Mouse (Mus musculus): ENCODE data around the gene Pfkm.

The Pfkm gene

DNA sequence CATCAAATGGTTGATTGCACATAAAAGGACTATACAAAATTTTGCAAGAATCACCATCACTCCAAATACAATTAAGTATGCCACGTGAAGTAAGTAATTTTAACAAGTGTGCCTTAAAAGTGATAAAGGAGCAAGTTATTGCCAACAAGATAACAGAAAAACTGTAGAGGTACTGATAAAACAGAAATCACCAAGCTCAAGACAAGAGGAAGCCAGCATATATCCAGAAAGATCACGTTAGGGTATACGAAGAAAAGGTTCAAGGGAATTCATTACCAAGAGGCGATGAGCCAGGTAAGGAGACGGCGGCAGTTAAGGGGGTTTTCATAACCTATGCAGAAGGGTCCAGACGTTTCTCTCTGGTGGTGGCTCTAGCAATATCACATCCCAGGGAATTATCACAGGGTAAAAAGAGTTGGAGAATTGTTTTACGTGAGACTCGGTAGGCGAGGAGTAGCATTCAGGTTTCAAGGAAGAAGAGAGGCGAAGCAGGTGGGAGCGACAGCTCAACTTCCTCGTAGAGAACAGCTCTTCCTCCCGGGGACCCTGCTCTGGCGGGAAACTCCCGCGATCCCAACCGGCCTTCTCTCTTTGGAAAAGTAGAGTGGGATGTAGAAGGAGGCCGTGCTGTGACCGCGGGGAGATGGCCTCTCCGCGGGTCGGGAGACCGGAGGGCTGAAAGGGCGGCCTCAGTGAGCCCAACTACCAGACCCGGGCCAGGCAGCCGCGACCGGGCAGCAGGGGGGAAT, at the start of gene Pfkm:
TSS of gene Pfkm (plus strand) at position 218 of the 749 bp plus-strand sequence.
- no peak for DNase-seq (ENCODE audit: low spot score)

DNA sequence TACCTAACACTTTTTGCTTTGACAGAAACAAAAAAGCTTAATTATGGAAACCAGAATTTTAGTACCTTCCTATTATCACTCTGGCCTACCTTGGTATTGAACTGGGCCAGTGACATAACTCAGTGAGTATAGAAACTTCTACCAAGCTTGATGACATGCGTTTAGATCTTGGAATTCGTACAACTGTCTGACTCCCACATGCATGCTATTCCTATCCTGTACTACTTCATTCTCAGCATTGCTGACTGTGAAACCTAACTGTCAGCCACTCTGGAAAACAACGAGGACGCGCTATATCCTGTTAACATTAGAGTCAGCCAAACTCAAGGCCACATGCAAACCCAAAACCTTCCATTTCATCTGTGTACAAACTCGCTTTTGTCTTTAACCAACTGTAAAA, 48.4 kb upstream of the Pfkm start:
- no peak for DNase-seq (ENCODE audit: low spot score)

DNA sequence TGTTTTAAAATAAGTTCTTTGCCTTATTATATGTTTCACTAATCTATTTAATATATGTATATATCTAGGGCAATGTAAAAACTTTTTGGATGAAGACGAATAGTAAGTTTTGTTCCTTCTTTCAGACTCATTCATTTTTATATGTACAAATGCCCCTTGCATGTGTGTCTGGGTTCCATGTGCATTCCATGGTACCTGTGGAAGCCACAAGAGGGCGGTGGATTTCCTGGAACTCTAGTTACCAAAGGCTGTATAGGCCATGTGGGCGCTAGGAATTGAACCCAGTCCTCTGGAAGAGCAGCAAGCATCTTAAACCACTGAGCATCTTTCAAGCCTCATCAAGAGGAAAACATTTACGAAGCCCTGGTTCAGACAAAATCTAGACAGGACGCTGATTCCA, 48.0 kb upstream of the Pfkm start:
- DNase-seq (ENCODE audit: low spot score) = no peak

DNA sequence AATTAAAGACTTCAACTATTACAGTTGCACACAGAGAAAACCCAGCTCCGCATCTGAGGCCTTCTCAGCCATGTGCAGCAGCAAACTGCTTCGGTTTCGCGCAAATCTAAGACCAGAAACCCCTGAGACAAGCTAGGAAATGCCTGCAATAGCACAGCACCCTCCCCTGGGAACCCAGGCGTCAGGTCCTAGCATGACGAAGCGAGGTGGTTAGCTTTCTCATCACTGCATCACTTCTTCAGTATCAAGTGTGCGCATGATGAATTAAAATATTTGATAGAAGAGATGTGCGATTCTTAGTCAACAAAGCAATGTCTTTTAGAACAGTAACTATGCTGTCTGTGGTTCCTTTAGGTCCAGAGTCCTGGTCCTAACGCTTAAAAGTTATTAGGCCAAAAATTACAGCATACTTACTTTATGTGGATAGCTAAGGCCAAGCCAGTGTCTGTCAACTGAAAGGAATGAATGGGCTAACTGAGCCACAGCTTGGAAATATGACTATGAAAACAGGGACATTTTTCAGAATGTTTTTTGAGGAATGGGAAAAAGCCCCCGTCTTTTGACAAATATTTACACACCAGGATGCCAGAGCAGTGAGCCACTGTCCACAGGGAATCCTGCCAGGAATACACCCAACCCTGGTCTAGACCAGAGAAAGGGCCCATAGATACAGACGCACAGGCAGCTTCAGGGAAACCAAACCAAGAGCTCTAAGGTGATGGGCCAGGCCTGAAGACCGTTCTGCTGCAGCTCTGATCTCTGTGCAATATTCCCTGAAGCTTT, 43.3 kb upstream of the Pfkm start:
- DNase-seq (ENCODE audit: low spot score) = no peak

DNA sequence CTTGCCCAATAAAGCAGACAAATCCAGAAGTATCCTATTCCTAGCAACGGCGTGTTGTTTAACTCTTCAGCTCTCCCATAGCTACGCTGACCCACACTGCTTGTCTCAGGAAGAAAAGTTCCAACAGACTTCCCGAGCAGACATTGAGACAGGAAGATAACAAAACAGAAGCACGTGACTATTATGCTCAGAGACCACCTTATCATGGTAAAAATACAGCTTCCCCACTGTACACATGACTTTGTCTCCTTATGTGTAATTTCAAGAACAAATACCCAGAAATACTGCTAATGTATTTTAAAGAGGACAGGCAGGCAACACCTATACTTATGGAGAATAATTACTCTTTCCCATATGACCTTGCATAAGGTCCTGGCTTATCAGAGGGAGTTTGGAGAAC, 40.7 kb upstream of the Pfkm start:
- DNase-seq (ENCODE audit: low spot score) = no peak

DNA sequence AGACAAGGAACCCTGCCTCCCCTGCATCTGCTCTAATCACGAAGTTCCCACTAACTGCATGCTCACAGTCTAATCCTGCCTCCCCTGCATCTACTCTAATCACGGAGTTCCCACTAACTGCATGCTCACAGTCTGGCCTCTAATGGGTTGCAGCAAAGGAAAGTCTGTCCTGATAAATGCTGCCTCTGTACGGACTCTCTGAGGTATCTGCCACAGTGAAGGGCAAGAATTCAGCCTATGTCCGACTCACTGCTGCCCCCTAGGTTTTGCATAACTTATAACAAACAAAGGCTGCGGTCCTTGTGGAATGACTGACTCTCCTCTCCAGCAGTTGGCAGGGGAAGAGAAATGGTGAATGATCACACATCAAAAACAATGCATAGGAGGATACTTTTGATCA, 37.1 kb upstream of the Pfkm start:
- DNase-seq (ENCODE audit: low spot score) = peak; percentile 25

DNA sequence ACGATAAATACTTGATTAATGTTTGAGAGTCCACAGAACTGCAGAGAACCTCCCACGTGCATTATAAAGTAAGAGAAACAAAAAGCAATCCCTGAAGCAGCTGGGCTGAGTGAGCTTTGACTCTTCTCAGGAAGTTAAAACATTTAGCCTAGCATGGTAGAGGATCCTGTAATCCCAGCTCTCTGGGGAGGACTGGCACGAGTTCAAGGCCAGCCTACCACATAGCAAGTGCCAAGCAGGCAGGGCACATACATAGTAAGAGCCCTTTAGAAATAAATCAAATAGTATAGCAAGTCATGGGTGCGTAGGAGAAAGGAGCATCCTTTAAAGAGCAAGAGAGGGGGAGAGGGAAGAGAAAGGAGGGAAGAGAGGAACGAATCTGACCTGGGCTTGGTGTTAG, 26.5 kb upstream of the Pfkm start:
- no peak for DNase-seq (ENCODE audit: low spot score)

DNA sequence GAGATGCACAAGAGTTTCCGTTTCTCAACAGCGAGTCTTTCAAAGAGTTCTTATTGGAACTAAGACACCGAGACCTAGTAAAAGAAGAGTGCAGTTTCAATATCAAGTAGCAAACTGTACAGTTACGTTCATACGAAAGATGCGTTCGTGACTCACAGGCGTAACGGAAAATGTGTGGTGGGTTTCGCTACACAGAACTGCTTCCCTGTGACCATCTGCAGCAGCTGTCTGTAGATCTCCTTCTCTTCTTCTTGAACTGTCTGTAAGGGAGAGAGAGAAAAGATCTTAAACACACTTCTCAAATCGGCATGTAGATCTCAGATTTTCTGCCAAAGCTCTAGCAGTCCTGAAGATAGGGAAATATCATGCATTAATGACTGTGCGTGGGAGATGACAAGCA, 25.8 kb upstream of the Pfkm start:
- no peak for DNase-seq (ENCODE audit: low spot score)

DNA sequence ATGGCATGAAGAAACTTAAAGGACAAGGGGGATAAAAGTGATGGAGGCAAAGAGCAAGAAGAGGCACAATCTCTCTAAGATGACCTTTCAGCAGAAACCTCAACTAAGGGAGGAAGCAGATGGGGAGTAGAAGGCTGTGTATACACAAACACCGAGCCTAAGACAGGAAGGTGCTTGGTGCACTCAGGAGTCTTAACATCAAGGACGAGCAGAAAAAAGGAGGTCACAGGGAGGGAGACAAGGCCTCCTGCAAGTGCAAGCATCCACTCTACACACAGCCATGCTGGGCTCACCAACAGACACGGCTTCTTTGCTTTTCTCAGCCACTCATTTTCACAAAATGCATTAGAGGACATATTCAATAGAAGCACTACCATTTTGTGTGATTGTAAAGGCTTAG, 24.9 kb upstream of the Pfkm start:
- no peak for DNase-seq (ENCODE audit: low spot score)

DNA sequence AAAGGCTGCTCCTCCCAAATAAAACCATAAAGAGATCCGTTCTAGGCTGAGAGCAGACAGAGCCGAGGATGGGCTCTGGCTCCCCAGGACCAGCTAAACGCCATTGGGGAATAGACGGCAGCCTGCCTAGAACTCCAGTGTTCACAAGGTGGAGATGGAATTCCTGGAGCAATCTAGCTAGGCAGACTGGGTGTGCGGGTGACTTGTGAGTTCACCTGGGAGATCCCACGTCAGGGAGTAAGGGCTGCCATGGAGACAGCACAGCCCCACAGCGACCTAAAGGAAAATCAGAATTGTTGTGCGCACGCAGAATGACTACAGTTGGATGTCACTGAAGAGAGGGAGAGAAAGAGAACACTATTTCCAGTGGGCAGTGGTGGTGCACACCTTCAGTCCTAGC, 23.9 kb upstream of the Pfkm start:
- DNase-seq (ENCODE audit: low spot score) = no peak

DNA sequence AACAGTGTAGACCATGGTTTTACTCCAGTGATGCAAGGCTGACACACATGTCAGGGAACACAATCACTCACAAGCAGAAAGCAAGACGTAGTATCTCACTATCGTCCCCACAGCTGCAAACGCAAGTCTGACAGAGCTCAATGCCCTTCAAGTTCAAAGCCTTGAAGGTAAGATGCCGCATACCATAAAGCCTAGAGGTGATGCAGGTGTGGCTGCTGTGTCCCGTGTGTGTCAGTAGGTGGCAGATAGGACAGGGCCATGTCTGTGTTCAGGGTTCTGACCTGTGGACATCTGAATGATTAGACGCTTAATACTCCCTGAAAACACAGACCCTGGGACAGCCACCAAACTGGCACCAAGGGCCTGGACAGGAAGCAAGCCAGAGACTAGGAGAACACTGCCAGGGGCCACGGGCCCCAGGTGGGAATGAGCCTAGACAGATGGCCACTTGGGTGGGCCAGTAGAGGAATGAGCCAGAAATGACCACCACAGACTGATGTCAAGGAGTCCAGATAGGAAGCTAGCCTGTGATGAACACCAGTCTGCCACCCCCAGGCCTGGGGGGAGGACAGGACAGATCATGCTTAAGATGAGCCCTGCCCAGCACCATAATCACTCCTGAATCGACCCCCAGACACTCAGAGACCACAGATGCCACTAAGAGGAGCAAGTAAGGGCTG, 22.7 kb upstream of the Pfkm start:
- DNase-seq (ENCODE audit: low spot score) = no peak

DNA sequence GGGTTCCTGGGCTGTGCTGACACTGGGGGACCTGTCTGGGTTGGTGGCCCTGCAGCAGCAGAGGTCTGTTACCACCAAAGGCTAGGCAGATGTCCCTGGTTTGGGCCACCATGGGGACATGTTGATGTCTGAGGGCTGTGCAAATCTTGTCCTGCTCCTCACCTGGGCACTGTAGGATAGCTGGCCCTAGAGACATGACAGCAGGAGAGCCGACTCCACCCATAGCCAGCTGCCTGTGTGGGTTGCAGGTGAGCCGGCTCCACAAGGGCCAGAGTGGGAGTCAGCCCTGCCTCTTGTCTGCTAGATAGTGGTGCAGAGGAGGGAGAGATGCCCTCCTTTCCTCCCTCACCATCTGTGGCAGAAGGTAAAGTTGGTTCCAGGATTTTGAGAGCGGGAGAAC, 22.0 kb upstream of the Pfkm start:
- DNase-seq (ENCODE audit: low spot score) = no peak

DNA sequence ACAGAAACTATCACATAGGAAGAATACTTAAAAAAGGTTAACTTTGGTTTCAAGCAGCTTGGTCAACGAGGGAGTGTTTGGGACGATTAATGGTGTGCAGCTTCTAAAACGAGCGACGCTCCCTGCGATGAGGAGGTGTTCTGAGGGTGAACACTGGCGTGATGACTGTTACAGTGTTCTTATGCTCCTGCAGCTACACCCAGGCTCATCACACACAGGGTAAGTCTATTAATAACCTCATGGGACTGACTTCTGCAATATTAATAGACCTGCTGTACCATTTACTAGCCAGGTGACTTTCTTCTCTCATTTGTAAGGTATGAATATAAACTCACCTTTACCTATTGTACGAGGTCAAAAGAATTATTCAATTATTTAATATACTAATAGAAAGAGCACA, 17.9 kb upstream of the Pfkm start:
- DNase-seq (ENCODE audit: low spot score) = no peak

DNA sequence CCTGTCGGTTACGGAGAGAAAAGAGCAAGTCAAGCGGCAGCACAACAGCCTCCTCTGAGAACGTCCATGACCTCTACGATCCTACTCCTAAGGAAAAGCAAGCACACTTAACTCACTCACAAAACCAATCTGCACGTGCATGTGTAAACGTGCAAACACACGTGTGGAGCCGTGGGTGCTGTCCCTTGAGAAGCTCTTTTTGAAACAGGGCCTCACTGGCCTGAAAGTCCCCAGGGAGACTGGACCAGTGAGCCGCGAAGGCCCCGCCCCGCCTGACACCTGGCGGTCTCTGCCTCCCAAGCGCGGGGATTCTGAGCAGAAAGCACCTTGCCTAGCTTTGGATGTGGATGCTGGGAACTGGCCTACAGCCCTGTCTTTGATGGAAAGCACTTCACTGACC, 17.4 kb upstream of the Pfkm start:
- DNase-seq (ENCODE audit: low spot score) = no peak

DNA sequence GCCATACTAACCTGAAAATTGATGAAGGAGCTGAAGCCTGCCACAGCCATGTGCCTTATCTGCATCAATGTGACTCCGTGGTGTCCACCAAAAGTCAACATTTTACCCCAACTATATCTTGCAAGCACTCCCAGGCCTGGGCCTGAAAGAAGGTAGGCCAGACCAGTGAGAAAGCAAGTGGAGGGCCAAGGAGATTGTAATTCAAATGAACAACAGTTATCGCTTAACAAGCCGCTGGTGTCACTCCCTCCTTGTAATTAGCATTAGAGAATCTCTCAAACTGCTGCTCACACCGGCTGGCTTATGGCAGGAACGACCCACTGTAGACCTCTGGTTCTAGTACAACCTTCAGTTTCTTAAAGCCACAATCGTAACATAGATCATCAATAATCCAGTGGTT, 15.5 kb upstream of the Pfkm start:
- no peak for DNase-seq (ENCODE audit: low spot score)

DNA sequence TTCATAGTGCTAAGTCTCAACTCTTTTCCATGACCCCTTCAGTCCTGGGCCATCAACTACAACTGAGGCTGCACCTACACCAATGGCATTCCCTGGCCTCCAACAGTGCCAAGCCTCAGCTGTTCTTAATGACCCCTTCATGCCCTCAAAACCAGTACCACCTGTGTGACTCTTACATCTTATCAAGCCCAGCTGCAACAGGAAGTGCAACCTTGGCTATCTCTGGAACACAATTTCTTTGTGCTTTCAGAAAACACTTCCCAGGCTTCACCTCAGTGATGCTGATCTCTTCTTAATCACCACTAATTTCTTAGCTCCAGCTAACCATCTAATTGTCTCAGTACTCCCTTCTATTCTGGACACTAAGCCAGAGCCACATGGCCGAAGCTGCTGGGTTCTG, 3.5 kb upstream of the Pfkm start:
- DNase-seq (ENCODE audit: low spot score) = no peak

DNA sequence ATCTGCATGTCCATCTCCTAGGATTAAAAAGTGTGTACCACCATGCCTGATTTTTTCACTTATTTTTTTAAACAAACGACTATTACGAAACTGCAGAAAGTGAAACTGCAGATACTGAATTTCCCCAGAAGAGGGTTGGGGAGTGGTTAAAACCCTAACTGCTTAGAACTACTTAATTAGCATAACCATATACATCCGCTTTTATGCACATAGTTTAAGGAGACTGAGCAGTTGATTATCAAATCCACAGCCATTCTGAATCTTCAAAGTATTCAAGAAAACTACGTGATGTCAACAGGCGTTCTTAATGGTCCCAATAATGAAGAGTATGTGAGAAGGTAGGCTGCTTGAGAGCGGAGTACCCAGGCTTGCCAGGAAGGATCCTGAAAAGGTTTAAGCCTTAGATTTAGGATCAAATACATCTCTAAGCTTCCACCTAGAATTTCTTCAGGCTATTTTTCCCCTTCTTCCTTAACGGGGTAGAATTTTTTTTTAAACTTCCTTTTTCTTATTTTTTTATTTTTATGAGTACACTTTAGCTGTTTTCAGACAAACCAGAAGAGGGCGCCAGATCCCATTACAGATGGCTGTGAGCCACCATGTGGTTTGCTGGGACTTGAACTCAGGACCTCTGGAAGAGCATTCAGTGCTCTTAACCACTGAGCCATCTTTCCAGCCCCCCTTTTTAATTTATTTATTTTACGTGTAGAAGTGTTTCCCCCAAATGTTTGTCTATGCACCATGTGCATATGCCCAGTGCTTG, 2.8 kb upstream of the Pfkm start:
- DNase-seq (ENCODE audit: low spot score) = no peak

DNA sequence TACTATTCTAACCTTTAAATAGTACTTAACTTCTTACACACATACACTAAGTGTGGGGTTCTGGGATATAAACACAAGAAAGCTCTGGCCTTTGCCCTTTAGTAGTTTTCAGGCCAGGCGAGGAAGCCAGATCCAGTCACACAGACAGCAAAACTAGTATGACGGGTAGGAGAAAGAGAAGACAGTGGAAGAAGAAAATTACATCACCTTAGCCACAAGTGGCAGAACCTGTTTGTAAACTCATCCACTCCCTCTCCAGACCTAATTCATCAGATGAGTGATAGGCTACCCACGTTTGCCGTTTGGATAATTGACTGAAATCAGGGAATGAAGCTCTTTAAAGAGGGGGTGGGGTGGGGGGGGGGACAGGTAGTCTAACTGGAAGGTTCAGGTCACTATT, 548 bp upstream of the Pfkm start:
- no peak for DNase-seq (ENCODE audit: low spot score)

DNA sequence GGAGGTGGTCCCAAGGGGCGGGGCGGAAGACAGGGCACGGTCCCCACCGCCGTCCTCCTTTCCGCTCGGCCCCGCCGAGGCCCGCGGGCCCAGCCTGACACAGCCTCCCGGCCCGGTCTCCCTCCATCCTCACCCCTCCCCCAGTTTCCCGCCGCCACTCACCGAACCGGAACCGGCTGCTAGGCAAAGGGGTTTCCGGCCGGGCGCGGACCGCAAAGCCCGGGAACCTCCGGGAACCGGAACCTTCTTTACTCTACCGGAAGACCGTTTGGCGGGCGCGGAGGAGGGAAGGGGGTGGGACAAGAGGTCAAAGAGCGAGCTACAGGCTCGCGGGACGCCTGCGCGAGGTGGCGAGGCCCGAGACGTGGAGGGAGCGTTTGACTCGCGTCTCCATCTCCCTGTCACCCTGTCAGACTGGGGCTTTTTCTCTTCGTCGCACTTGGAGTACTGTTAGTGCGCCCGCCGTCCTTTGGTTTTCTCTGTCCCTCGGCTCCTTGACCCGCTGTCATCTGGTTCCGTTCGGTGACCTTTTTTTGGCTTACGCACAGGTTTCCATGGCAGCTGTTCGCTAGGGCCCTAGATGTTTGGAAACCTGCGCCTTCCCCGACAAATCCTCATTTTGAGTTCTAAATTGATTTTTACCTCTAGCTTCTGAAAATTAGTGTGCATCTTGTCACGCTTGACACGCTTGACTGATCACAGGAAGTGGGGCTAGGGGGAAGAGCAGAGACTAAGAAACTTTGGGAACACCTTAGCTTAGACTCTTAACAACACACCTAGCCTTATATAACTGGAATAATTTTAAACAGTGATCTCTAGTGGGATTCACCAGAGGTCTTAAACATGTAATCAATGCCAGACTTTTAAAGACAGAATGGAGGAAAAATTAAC, 977 bp downstream of the Pfkm start, which contains the start of gene Senp1:
TSS of gene Senp1 (minus strand) at position 624 of the 891 bp plus-strand sequence.
- peak; percentile 73 for DNase-seq (ENCODE audit: low spot score)

DNA sequence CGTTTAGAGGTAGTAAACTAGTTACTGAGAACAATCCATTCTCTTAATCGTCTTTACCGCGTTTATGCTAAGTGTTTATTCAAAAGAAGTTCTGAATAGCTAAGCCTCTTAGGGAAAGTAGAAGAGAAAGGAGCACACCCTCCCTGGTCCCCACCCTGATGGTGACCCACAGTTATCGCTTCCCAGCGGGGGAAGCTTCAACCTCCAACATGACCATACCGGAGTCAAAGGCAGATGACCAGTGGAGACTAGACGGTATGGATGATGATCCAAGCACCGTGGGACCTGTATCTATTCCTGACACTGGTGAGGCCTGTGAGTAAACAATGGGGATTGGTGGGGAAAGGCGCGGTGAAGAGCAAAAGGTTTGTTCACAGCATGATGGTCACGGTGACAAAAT, 2.5 kb downstream of the Pfkm start:
- DNase-seq (ENCODE audit: low spot score) = no peak

DNA sequence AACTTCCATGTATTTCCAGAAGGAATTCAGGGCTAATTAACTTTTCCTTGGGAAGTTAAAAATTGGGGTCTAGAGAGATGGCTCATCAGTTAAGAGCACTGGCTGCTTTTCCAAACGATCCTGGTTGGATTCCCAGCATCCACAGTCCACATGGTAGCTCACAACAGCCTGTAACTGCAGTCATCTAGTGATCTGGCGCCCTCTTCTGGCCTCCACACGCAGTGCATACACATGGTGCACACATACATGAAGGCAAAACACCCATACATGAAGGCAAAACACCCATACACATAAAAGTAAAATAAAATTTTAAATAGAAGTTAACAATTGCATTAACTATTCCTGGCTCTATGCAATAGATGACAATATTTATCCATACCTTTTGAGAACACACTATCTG, 4.6 kb downstream of the Pfkm start:
- no peak for DNase-seq (ENCODE audit: low spot score)

Measured in layer of hippocampus, adult 9-10 months (tissue).